Mouse (Mus musculus): Measurements from ENCODE around the gene Lypd5.
"Not testable (repeated sequence)": the region's sequence is repeated elsewhere in the genome, so short reads cannot be mapped to it uniquely, and the experiment has no call there.

The Lypd5 gene

DNA sequence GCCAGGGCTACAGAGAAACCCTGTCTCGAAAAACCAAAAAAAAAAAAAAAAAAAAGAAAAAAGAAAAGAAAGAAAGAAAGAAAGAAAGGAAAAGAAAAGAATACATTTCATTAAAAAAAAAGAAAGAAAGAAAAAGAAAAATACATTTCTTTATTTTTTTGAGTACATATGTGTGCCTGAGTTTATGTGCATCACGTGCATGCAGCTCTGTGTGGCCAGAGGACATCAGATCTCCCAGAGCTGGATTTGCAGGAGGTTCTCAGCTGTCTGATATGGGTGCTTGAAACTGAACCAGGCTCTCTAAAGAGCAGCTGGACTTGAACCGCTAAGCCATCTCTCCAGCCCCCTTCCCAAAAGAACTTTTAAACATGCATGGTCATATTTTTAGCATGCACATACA, 45.1 kb downstream of the Lypd5 start:
- no peak for TF ChIP-seq NANOG (IDR thresholded peaks at IDR 0.05; ENCODE audit: borderline replicate concordance, low read length)
- TF ChIP-seq CTCF (conservative IDR thresholded peaks at IDR 0.05; ENCODE audit: low read length) = no peak
- TF ChIP-seq POU5F1 (IDR thresholded peaks at IDR 0.05; ENCODE audit: borderline replicate concordance, low read length) = no peak

GRCm38 (mm10) chr7:24394475-24395161, 45.6 kb downstream of the Lypd5 start:
- H3K36me3 ChIP-seq (ENCODE audit: insufficient read depth, low read length) = no peaks in the 10 kb centered on the region
- peaks cover 28% of the 10 kb centered on the region for H3K4me1 ChIP-seq (replicated peaks; ENCODE audit: low read depth, low read length)

More for the DNA sequence above, 45.1 kb downstream of the Lypd5 start:
- no peak overlapping the region for H3K4me3 ChIP-seq (replicated peaks; ENCODE audit: low read length)
- no peaks in the 10 kb centered on the region for H3K27me3 ChIP-seq (ENCODE audit: insufficient read depth, low read length)
- H3K9me3 ChIP-seq (ENCODE audit: low read length) = no peaks in the 10 kb centered on the region
- peaks cover 30% of the 10 kb centered on the region for H3K4me1 ChIP-seq (replicated peaks; ENCODE audit: low read depth, low read length)
- H3K36me3 ChIP-seq (ENCODE audit: insufficient read depth, low read length) = no peaks in the 10 kb centered on the region

GRCm38 (mm10) chr7:24396832-24397231, 47.8 kb downstream of the Lypd5 start:
- H3K36me3 ChIP-seq (ENCODE audit: insufficient read depth, low read length) = peaks cover 9% of the 10 kb centered on the region; the same call in 1 of the 2 replicates
- H3K9me3 ChIP-seq (ENCODE audit: low read length) = no peaks in the 10 kb centered on the region
- no peak overlapping the region for H3K4me3 ChIP-seq (replicated peaks; ENCODE audit: low read length)
- H3K4me1 ChIP-seq (replicated peaks; ENCODE audit: low read depth, low read length) = peaks cover 32% of the 10 kb centered on the region
- no peaks in the 10 kb centered on the region for H3K27me3 ChIP-seq (ENCODE audit: insufficient read depth, low read length)
- TF ChIP-seq CTCF (conservative IDR thresholded peaks at IDR 0.05; ENCODE audit: low read length) (no peak), POU5F1 (IDR thresholded peaks at IDR 0.05; ENCODE audit: borderline replicate concordance, low read length) (no peak), NANOG (IDR thresholded peaks at IDR 0.05; ENCODE audit: borderline replicate concordance, low read length) (no peak)

More at GRCm38 (mm10) chr7:24394475-24395161, 45.6 kb downstream of the Lypd5 start:
- Histone ChIP-seq H3K4me3 (replicated peaks; ENCODE audit: low read length) (no peak overlapping the region), H3K9me3 (ENCODE audit: low read length) (no peaks in the 10 kb centered on the region), H3K27me3 (ENCODE audit: insufficient read depth, low read length) (no peaks in the 10 kb centered on the region)
- no peak for TF ChIP-seq NANOG (IDR thresholded peaks at IDR 0.05; ENCODE audit: borderline replicate concordance, low read length)
- TF ChIP-seq CTCF (conservative IDR thresholded peaks at IDR 0.05; ENCODE audit: low read length) = no peak
- no peak for TF ChIP-seq POU5F1 (IDR thresholded peaks at IDR 0.05; ENCODE audit: borderline replicate concordance, low read length)

- Histone ChIP-seq H3K36me3 (ENCODE audit: insufficient read depth, low read length) (peaks cover 11% of the 10 kb centered on the region), H3K9me3 (ENCODE audit: low read length) (no peaks in the 10 kb centered on the region), H3K27me3 (ENCODE audit: insufficient read depth, low read length) (no peaks in the 10 kb centered on the region), H3K4me1 (replicated peaks; ENCODE audit: low read depth, low read length) (peaks cover 46% of the 10 kb centered on the region), H3K4me3 (replicated peaks; ENCODE audit: low read length) (peak overlapping the region; percentile 79)
- TF ChIP-seq POU5F1 (IDR thresholded peaks at IDR 0.05; ENCODE audit: borderline replicate concordance, low read length) (no peak), CTCF (conservative IDR thresholded peaks at IDR 0.05; ENCODE audit: low read length) (no peak), NANOG (IDR thresholded peaks at IDR 0.05; ENCODE audit: borderline replicate concordance, low read length) (no peak)
Observed at GRCm38 (mm10) chr7:24398364-24398913, 49.4 kb downstream of the Lypd5 start.

GRCm38 (mm10) chr7:24399256-24400081, 50.5 kb downstream of the Lypd5 start, which contains the start of gene Smg9:
Gene Smg9, plus strand, starts transcription at chr7:24399619.
- Histone ChIP-seq H3K36me3 (ENCODE audit: insufficient read depth, low read length) (peaks cover 14% of the 10 kb centered on the region), H3K27me3 (ENCODE audit: insufficient read depth, low read length) (no peaks in the 10 kb centered on the region), H3K4me1 (replicated peaks; ENCODE audit: low read depth, low read length) (peaks cover 46% of the 10 kb centered on the region), H3K9me3 (ENCODE audit: low read length) (no peaks in the 10 kb centered on the region), H3K4me3 (replicated peaks; ENCODE audit: low read length) (peak within 1 kb of the TSS; percentile 79)
- no peak for TF ChIP-seq CTCF (conservative IDR thresholded peaks at IDR 0.05; ENCODE audit: low read length)
- no peak for TF ChIP-seq NANOG (IDR thresholded peaks at IDR 0.05; ENCODE audit: borderline replicate concordance, low read length)
- no peak for TF ChIP-seq POU5F1 (IDR thresholded peaks at IDR 0.05; ENCODE audit: borderline replicate concordance, low read length)

GRCm38 (mm10) chr7:24400082-24400452, 51.1 kb downstream of the Lypd5 start:
- Histone ChIP-seq H3K4me1 (replicated peaks; ENCODE audit: low read depth, low read length) (peaks cover 45% of the 10 kb centered on the region), H3K27me3 (ENCODE audit: insufficient read depth, low read length) (no peaks in the 10 kb centered on the region), H3K9me3 (ENCODE audit: low read length) (no peaks in the 10 kb centered on the region), H3K36me3 (ENCODE audit: insufficient read depth, low read length) (peaks cover 16% of the 10 kb centered on the region), H3K4me3 (replicated peaks; ENCODE audit: low read length) (peak overlapping the region; percentile 79)
- TF ChIP-seq NANOG (IDR thresholded peaks at IDR 0.05; ENCODE audit: borderline replicate concordance, low read length) (no peak), CTCF (conservative IDR thresholded peaks at IDR 0.05; ENCODE audit: low read length) (no peak), POU5F1 (IDR thresholded peaks at IDR 0.05; ENCODE audit: borderline replicate concordance, low read length) (no peak)

GRCm38 (mm10) chr7:24400489-24400888, 51.5 kb downstream of the Lypd5 start:
- H3K9me3 ChIP-seq (ENCODE audit: low read length); H3K4me3 ChIP-seq (replicated peaks; ENCODE audit: low read length); H3K27me3 ChIP-seq (ENCODE audit: insufficient read depth, low read length): not testable (repeated sequence)
- Histone ChIP-seq H3K4me1 (replicated peaks; ENCODE audit: low read depth, low read length) (peaks cover 49% of the 10 kb centered on the region), H3K36me3 (ENCODE audit: insufficient read depth, low read length) (peaks cover 21% of the 10 kb centered on the region)

DNA sequence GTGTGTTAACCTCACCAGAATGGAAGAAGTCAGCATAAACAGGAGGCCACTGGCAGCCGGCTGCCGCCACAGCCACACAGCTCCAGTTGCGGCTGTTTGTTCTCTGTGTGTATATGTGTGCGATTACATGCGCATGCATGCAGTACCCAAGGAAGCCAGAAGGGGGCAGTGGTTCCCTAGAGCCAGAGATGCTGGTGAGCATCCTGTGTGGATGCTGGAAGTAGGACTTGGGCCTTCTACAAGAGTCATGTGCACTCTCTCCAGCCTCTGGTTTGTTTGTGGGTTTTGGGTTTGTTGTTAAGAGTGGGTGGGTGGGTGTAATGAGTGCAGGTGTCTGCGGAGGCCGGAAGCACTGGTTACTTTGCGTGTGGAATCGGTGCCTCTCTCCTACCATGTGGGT, 53.9 kb downstream of the Lypd5 start:
- Histone ChIP-seq H3K36me3 (ENCODE audit: insufficient read depth, low read length) (peaks cover 44% of the 10 kb centered on the region), H3K4me1 (replicated peaks; ENCODE audit: low read depth, low read length) (peaks cover 68% of the 10 kb centered on the region), H3K9me3 (ENCODE audit: low read length) (no peaks in the 10 kb centered on the region), H3K27me3 (ENCODE audit: insufficient read depth, low read length) (no peaks in the 10 kb centered on the region), H3K4me3 (replicated peaks; ENCODE audit: low read length) (peak overlapping the region; percentile 45; the same call in 1 of the 2 replicates)
- TF ChIP-seq NANOG (IDR thresholded peaks at IDR 0.05; ENCODE audit: borderline replicate concordance, low read length) (no peak), CTCF (conservative IDR thresholded peaks at IDR 0.05; ENCODE audit: low read length) (peak; percentile 77)
